Mouse (Mus musculus) adrenal gland, postnatal 4 days (tissue): ENCODE data around the gene Esp16. TPM values are rescaled to one million over a fixed set of nuclear protein-coding genes. Genes with fewer than 3 reads are reported as not detected.
"Not testable (repeated sequence)": the region's sequence is repeated elsewhere in the genome, so short reads cannot be mapped to it uniquely, and the experiment has no call there.

Source experiments
- DNase-seq, 2 experiments: peaks; one replicate each; pipeline ENCODE4 v3.0.0; 2021 to 2022; ENCODE audit warnings: low spot score in 2 of 2, mixed read lengths in 2 of 2
- long read RNA-seq, 2 experiments: library from polyadenylated mRNA; stranded (forward); transcript quantifications; one replicate each; pipeline ENCODE4 v2.0.0; 2021
- total RNA-seq, 2 experiments: library from RNA; stranded (reverse); gene quantifications; 2 replicates each; pipeline ENCODE4 v1.2.3; 2021

The Esp16 gene
- not detected for total RNA-seq
- long read RNA-seq, experiment 1, result 0 reads
- long read RNA-seq, experiment 2, result 0 reads

DNA sequence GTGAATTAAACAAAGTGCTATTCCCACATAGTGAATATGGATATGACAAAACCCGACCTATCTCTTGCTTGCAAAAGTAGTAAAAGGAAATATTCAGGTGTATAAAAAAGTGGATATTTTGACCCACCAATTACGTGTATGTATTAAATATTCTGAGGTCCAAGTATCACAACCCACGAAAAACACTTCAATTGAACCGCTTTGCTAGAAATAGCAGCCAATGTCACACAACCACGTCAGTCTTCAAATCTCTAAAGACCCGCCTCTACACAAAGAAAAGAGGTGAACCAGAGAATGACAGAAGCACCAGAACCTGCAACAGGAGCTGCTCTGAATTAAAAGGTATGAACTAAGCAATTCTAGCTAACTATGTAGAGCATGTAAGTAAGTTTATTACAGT, at the start of gene Esp16:
Esp16 (plus strand) TSS at position 301 of the 400 bp plus-strand sequence.
- DNase-seq, result not testable (repeated sequence)

DNA sequence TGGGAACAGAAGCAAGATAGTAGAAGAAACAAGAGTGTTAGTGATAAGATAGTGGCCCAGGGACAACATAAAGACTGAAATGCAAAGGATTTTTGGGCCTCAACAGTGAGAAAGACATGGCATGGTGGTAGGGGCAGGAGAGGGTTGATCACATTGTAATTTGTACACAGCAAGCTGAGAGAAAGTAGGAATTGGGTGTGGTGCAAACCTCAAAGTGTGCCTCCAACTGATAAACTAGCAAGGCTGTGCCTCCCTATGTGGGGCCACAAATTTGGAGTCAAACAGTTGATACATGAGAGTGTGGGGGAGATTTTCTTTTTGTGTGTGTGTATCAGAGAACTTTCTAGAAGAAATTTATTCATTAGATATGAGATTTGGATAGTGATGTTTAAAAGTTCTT, 37.9 kb upstream of the Esp16 start:
- DNase-seq, result not testable (repeated sequence)

Other genes with a start within 250 kb of the Esp16 start
- gene Esp18, start 129.8 kb upstream of the Esp16 start, total RNA-seq, result not detected
- not detected for gene Esp15, start 104.8 kb downstream of the Esp16 start, total RNA-seq